Mouse (Mus musculus) heart, adult 2 months (tissue): ENCODE results near the gene Mex3a. TPM values are rescaled to one million over a fixed set of nuclear protein-coding genes. Genes with fewer than 3 reads are reported as not detected.

Source experiments
- DNase-seq, 2 experiments: peaks; one replicate each; pipeline ENCODE4 v3.0.0; 2021
- H3K27ac ChIP-seq: fragments of 200-600 bp; 2 replicates; pipeline ENCODE4 v1.8.1; 2022
- H3K27me3 ChIP-seq: fragments of 200-500 bp; 2 replicates; pipeline ENCODE4 v1.6.1; 2012; ENCODE audit warnings: mild to moderate bottlenecking, low read length, inconsistent platforms, mixed read lengths; ENCODE audit not compliant: control insufficient read depth, insufficient read depth
- H3K36me3 ChIP-seq: fragments of 200-500 bp; 2 replicates; pipeline ENCODE4 v1.6.1; 2012; ENCODE audit warnings: low read length, inconsistent platforms; ENCODE audit not compliant: control insufficient read depth, insufficient read depth
- H3K4me1 ChIP-seq: fragments of 200-500 bp; 2 replicates; pipeline ENCODE4 v1.6.1; 2011; ENCODE audit warnings: low read length; ENCODE audit not compliant: control insufficient read depth, insufficient read depth
- H3K4me3 ChIP-seq: fragments of 200-600 bp; 2 replicates; pipeline ENCODE4 v1.8.1; 2022
- H3K79me2 ChIP-seq: fragments of 200-500 bp; replicated peaks from 2 replicates; pipeline ENCODE4 v1.6.1; 2012; ENCODE audit warnings: mild to moderate bottlenecking, inconsistent platforms, low read length, moderate library complexity, mixed read lengths; ENCODE audit not compliant: control insufficient read depth, insufficient read depth
- H3K9ac ChIP-seq: fragments of 200-500 bp; 2 replicates; pipeline ENCODE4 v1.6.1; 2012; ENCODE audit warnings: low read depth, mild to moderate bottlenecking, control low read depth, inconsistent platforms, low read length, mixed read lengths
- CTCF ChIP-seq: fragments of 200-600 bp; IDR thresholded peaks from 2 replicates; pipeline ENCODE4 v1.8.1; 2022; ENCODE audit warnings: antibody characterized with exemption, mild to moderate bottlenecking, moderate library complexity
- EP300 ChIP-seq: fragments of 200-500 bp; IDR thresholded peaks from 2 replicates; pipeline ENCODE4 v1.6.1; 2011; ENCODE audit warnings: low read depth, low read length, control low read depth; ENCODE audit not compliant: insufficient read depth
- POLR2A ChIP-seq: fragments of 200-500 bp; IDR thresholded peaks from 2 replicates; pipeline ENCODE4 v1.6.1; 2011; ENCODE audit warnings: mild to moderate bottlenecking, low read depth, low read length, control low read depth; ENCODE audit not compliant: insufficient read depth
- WGBS: fragments of 180-500 bp; shearing (Covaris S2); methylation state at CpG from one replicate; pipeline ENCODE4 v1.1.7; 2018; 5-methylcytosine and 5-hydroxymethylcytosine counted together
- intact Hi-C: fragments of 180-260 bp; cut with DNase I; formaldehyde crosslinking; loops from one replicate; pipeline ENCODE4 v1.15.1; 2025
- polyA plus RNA-seq: library from polyadenylated mRNA; depleted of rRNA; stranded (reverse); fragments of >200 nt; gene quantifications from 2 replicates; pipeline ENCODE4 v1.2.3, GENCODE M21; 2012
- total RNA-seq, 2 experiments: library from RNA; stranded (reverse); gene quantifications; 2 replicates each; pipeline ENCODE4 v1.2.3; 2021

Mex3a gene
- total and polyA plus RNA-seq, 3 experiments: 0.27 to 0.45 (median 0.42) TPM

- WGBS: 48% methylated on average over 4 of the region's 4 CpGs
- no peak for TF ChIP-seq POLR2A
- no peak for TF ChIP-seq EP300
- no peak for TF ChIP-seq CTCF
- Histone ChIP-seq H3K4me1 (no peaks in the 10 kb centered on the region), H3K79me2 (no peaks in the 10 kb centered on the region), H3K27me3 (no peaks in the 10 kb centered on the region), H3K36me3 (no peaks in the 10 kb centered on the region), H3K4me3 (no peak overlapping the region), H3K9ac (no peak overlapping the region), H3K27ac (no peak overlapping the region)
- intact Hi-C loops: no loop called here
- DNase-seq: no peak
Observed at GRCm38 (mm10) chr3:88563442-88563841, 31.2 kb downstream of the Mex3a start.

GRCm38 (mm10) chr3:88563966-88564365, 31.8 kb downstream of the Mex3a start:
- intact Hi-C loops: no loop called here

GRCm38 (mm10) chr3:88566116-88566515, 33.9 kb downstream of the Mex3a start:
- Histone ChIP-seq H3K4me1 (no peaks in the 10 kb centered on the region), H3K36me3 (no peaks in the 10 kb centered on the region), H3K79me2 (no peaks in the 10 kb centered on the region), H3K9ac (no peak overlapping the region), H3K27me3 (no peaks in the 10 kb centered on the region), H3K4me3 (no peak overlapping the region), H3K27ac (peak overlapping the region; percentile 78)
- intact Hi-C loops: no loop called here
- no peak for TF ChIP-seq CTCF
- 0 out of 2 replicates have a peak, but pooled peaks have one; percentile 41 for TF ChIP-seq EP300
- TF ChIP-seq POLR2A: no peak
- DNase-seq: peak in 1 of 2 experiments; percentile 56
- 67% methylated on average over 3 of the region's 3 CpGs for WGBS

More at GRCm38 (mm10) chr3:88563966-88564365, 31.8 kb downstream of the Mex3a start:
- H3K9ac ChIP-seq: no peak overlapping the region
- WGBS: 73% methylated on average over 7 of the region's 7 CpGs
- no peak for DNase-seq
- no peaks in the 10 kb centered on the region for H3K36me3 ChIP-seq
- H3K79me2 ChIP-seq: no peaks in the 10 kb centered on the region
- no peak overlapping the region for H3K4me3 ChIP-seq
- H3K27me3 ChIP-seq: no peaks in the 10 kb centered on the region
- H3K4me1 ChIP-seq: no peaks in the 10 kb centered on the region
- H3K27ac ChIP-seq: no peak overlapping the region
- TF ChIP-seq POLR2A (no peak), EP300 (no peak), CTCF (no peak)

- 31% methylated on average over 4 of the region's 4 CpGs for WGBS
- no peaks in the 10 kb centered on the region for H3K36me3 ChIP-seq
- H3K27me3 ChIP-seq: no peaks in the 10 kb centered on the region
- no peak overlapping the region for H3K4me3 ChIP-seq
- H3K27ac ChIP-seq: peak overlapping the region; percentile 78
- TF ChIP-seq POLR2A (no peak), EP300 (no peak), CTCF (no peak)
- H3K9ac ChIP-seq: no peak overlapping the region
- no peaks in the 10 kb centered on the region for H3K4me1 ChIP-seq
- H3K79me2 ChIP-seq: no peaks in the 10 kb centered on the region
- no peak for DNase-seq
- intact Hi-C loops: no loop called here
Observed at GRCm38 (mm10) chr3:88566536-88567061, 34.4 kb downstream of the Mex3a start.

GRCm38 (mm10) chr3:88567892-88568291, 35.7 kb downstream of the Mex3a start:
- DNase-seq: no peak
- H3K4me1 ChIP-seq: no peaks in the 10 kb centered on the region
- H3K9ac ChIP-seq: no peak overlapping the region
- no peaks in the 10 kb centered on the region for H3K36me3 ChIP-seq
- H3K4me3 ChIP-seq: no peak overlapping the region
- TF ChIP-seq CTCF (no peak), POLR2A (no peak), EP300 (no peak)
- H3K27me3 ChIP-seq: no peaks in the 10 kb centered on the region
- intact Hi-C loops: no loop called here
- H3K79me2 ChIP-seq: no peaks in the 10 kb centered on the region
- H3K27ac ChIP-seq: no peak overlapping the region; the same call in 1 of the 2 replicates
- 59% methylated on average over 6 of the region's 6 CpGs for WGBS

GRCm38 (mm10) chr3:88568615-88569014, 36.4 kb downstream of the Mex3a start:
- no peaks in the 10 kb centered on the region for H3K27me3 ChIP-seq
- 88% methylated on average over 2 of the region's 2 CpGs for WGBS
- H3K4me3 ChIP-seq: no peak overlapping the region
- H3K79me2 ChIP-seq: no peaks in the 10 kb centered on the region
- H3K9ac ChIP-seq: no peak overlapping the region
- no peaks in the 10 kb centered on the region for H3K4me1 ChIP-seq
- no peak overlapping the region for H3K27ac ChIP-seq
- intact Hi-C loops: no loop called here
- no peak for DNase-seq
- TF ChIP-seq POLR2A (no peak), CTCF (no peak), EP300 (no peak)
- H3K36me3 ChIP-seq: no peaks in the 10 kb centered on the region
